Mouse (Mus musculus) testis, postnatal 10 days (tissue): ENCODE measurements around the gene Cdca5.

Experiments
- DNase-seq: peaks from one replicate; pipeline ENCODE4 v3.0.0; 2021; ENCODE audit warnings: low spot score

The Cdca5 gene

DNA sequence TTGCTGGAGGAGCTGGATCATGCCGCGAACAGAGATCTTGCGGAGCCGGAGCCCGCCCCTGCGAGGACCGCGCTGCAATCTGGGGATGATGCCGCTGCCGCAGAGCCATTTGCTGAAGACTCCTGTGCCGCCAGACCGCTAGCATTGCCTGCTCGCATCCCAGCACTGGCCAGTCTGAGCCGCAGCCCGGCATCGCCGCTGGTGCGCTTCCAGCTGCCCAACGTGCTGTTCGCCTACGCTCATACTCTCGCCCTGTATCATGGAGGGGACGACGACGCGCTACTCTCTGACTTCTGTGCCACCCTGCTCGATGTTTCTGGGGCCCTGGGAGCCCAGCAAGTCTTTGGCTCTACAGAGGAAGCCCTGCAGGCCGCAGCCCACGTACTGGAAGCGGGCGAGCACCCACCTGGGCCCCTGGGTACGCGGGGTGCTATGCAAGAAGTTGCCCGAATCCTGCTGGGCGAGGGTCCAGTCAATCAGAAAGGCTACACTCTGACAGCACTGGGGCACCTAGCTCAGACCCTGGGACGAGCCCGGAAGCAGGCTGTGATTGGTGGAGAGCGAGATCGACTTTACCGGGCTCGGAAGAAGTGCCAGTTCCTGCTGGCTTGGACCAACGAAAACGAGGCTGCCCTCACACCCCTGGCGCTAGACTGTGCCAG is 23.0 kb upstream of the Cdca5 start:
- no peak for DNase-seq

DNA sequence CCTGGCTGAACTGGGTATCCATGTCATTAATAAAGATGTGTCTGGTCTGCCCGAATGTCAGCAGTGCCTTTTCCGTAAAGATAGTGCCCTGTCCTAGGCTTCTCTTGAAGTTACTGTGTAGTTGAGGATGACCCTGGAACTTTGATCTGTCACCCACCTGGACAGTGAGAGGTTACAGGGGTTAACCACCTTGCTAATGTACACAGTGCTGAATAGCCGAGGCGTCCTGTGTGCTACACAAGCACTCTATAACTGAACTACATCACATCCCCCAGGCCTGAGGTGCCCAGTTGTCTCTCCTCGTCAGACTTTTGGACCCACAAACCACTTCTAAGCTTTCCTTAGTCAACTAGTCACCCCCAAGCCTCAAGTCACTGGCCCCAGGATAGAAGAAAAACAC is 22.4 kb upstream of the Cdca5 start:
- no peak for DNase-seq

DNA sequence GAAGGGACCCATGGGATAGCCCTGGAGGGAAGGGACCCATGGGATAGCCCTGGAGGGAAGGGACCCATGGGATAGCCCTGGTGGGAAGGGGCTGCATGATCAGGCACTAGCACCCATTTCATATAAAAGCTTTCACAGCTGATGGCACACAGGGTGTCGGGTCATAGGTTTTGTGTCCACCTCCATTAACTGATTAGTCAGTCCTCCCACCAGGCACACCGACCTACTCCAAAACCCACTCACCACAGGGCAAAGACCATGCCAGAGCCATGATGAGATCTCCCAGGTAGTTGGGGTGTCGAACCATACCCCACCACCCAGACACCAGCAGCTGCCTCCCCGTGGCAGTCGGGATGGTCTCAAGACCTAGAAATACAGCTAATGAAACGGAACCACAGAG is 21.7 kb upstream of the Cdca5 start:
- DNase-seq, result no peak

DNA sequence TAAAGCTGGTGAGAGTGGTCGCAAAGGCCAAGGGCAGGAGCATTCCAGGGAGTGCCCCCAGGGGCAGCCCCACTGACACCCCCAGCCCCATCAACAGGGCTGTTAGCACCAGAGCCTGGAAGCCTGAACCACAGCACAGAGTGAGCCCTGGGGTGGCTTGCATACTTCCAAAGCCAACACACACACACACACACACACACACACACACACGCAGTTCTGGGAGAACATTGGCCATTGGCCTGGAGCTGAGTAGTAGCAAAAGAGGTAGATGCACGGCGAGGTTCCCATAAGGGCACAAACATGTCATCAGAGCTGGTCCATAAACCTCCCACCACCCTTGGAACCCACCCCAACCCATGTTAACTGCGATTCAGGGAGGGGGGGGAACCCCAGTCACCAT is 18.2 kb upstream of the Cdca5 start:
- DNase-seq, result no peak

DNA sequence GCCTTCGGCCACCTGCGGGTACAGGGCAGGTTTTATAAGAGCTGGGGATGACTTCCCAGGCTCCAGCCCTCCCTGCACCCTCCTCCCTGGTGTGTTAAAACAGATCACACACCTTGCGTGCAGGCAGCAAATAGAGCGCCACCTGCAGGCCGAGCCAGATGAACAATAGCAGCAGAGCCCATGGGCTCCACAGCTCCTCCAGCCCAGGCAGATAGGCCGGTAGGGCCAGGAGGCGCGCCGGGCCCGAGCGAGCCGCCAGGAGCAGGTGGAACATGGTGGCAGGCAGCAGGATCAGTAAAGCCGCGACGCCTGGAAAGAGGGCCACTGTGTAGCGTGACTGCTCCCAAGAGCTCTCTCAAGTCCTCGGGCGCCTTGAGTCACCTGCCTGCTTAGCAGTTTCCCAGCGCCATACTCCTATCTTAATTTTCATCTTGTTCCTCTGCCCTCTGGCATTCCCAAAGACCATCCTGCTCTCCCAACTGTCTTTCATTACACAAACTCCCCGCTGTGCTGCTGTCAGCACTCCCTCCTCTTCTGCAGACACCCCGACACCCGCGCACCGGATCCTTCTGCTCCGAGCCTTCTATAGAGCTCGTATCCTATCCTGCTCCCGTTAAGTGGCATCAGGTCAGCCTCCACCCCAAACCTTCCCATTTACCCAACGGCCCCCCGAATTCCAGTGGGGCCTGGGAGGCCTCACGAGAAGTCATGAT is 17.6 kb upstream of the Cdca5 start:
- peak; percentile 90 for DNase-seq

DNA sequence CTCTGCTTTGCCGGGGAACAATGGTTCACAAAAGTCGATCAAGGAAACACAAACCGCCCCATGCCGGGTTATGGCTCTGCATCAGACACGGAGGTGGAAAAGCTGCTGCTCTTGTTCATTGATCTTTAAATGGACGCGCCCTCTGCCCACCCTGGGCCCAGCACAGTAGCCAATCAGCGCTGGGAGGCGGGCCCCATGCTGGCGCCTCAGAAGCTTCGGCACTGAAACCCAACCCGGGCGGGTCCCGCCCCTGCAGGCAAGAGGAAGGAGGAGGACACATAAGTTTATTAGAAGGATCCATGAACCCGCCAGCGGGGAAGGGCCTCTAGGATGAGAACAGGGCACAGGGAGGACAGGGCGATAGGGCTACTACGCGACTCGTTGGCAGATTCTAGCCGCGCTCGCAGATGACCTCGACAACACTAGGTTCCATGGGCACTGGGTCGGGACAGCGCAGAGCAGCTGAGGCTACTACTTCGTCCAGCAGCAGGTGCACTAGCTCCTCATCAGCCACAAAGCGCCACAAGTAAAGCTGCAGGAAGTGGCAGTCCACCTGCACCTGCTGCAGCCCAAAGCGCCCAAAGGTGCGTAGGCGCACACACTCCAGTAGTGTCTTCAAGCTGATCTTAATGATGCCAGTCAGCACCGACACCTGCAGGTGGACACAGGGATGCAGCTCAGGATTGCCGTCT is 16.9 kb upstream of the Cdca5 start, which contains the start of gene Tm7sf2:
Tm7sf2 (minus strand) TSS at position 650 of the 692 bp plus-strand sequence.
- DNase-seq, result peak; percentile 89

DNA sequence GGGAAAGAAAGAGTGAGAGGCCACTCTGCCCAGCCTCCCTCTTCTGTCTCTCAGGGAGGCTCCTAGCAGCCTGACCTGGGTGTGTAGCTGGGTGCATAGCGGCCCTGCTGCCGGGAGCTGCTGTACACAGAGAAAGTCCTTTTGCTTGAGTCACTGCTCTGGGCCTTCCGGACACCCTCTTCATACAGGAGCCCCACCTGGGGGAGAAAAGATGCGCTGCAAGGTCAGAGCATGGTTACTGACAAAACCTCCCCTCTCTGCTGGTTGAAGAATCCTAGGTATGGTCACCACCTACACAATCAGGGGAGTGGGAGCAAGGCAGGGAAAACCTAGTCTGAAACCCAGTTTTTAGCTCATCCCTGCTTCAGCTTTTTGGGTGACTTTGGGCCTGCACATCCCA is 15.8 kb upstream of the Cdca5 start:
- DNase-seq, result no peak

DNA sequence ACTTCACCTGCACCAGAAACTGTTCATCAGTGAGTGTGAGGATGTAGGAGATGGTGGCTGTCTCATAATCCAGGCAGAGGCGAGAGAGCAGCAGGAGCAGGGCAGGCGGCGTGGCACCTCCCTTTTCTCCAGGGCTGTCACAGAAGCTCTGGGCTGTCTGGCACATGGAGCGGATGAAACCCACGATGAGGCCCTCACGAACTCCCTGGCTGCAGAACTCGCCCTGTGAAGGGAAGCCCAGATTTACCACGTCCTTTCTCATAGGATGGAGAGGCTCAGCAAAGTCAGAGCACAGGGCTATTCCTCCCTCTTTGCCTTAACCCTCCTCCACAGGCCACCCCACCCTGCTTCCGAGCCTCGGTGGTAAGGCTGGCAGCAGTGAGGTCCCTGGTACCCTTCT is 14.9 kb upstream of the Cdca5 start:
- DNase-seq, result no peak

DNA sequence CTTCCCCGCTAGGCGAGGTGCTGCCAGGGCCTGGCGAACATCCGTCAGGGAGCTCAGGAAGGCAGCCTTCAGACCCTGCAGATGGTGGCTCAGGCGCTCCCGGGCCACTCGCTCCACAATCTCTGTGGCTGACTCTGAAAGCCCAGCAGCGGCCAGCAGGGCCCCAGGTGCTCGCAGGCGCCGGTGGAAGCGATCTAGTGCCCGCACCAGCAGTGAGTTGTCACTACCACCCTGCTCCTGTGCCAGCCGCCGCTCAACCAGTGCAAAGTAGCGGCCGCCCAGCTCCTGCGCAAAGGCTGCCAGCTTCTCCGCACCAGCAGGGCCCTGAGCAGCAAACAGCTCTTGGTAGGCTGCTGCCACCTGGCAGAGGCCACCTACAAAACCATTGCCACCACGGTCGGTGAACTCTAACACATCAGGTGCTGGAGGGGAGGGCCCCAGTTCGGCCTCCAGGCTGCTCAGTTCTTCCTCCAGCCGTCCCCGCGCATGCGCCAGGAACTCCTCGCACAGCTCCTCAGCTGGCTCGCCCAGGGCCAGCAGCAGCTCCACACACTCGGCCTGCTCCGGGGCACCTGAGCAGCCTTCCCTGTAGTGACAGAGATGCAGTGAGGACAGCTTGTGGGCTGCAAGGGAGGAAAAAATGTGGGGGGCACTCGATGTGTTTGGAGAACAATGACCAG is 14.1 kb upstream of the Cdca5 start:
- DNase-seq, result no peak

DNA sequence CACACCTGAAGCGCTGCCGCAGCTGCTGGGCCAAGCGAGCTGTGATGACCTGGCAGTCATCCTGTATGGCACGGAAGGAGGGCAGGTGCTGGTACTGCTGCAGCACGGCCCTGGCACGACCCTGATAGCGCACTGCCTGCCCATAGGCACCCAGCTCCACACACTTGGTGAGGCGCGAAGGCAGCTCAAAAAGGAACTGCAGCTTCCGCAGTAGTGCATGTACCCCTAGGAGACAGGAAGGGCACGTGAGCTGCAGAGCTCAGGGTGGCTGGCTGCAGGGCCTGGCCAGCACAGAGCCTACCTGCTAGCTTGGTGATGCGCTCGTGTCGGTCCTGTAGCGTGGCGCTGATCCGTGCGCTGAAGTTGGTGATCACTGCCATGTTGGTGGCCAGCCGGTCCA is 13.5 kb upstream of the Cdca5 start:
- no peak for DNase-seq

DNA sequence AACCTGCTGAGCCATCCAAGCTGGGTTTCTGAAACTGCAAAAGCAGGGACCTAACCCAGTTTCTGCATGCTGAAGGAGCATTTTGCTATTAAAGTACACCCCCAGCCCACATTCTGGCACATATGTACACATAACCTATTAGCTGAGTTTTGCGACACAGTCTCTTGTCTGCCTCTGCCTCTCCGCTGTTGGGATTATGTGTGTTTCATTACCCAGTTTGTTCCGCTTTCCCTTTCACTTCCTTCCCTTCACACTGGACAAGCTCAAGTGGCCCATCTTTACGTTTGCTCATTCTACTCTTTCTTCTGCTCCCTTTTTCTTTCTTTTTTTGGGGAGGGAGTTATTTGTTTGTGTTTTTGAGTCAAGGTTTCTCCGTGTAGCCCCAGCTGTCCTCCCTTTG is 10.9 kb upstream of the Cdca5 start:
- no peak for DNase-seq

DNA sequence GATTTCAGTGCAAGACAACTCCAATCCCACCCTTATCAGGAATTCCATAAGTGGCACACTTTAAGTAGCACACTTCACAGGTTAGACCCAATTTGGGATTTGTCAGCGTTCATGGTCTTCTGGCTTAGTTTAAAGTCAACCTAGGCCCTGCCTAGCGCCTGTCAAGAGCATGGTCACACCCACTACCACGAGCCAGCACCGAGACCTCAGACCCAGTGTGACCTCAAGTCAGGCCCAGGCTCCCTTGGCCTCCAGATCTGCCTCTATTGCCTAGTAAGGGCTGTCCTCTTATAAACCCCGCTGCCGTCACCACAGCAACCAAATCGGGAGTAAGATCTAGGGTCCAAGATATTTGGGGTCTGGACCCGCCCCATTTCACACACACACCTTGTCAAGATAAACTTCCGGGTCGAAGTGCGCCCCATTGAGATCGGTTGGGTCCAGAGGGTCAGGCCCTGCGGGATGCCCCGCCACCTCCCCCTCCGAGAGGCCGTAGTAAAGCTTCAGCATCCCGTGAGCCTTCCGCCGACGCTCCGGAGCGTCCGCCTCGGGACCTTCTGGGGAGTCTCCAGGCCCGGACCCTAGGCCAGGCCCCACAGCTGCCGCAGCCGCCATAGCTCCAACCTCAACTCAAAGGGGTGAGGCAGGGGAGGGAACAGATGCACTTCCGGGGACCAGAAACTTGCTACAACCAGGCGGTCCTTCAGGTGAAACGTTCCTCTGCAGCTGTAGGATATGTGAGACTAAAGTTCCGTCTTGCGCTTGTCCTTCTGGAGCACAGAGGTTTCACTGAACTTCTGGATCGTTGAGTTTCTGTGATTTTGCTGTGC is 8.0 kb upstream of the Cdca5 start, which contains the start of gene Vps51:
Vps51 (minus strand) TSS at position 668 of the 830 bp plus-strand sequence.
- DNase-seq, result peak; percentile 84

DNA sequence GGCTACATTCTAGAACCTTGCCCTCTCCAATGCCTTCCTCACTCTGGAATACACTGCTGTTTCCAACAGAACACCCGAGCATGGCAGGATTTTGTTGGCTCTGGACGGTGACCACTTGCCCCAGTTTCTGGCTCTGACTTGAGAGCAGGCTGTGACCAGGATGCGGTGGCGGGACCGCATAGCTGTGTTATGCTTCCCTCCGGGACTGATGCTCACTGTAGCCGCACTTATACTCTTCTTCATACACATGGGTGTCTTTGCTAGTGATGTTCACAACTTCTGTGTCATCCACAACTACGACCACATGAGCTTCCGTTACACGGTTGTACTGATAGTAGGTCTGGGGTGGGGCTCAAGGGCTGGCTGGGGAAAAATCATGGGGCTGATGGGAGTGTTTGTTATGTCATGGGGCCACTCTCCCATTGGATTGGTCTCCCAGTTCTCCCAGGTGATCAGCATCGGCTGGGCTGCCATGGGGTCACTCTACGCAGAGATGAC is 4.8 kb upstream of the Cdca5 start, which contains the start of gene Tmem262:
Tmem262 (plus strand) TSS at position 51 of the 498 bp plus-strand sequence.
- DNase-seq, result no peak

DNA sequence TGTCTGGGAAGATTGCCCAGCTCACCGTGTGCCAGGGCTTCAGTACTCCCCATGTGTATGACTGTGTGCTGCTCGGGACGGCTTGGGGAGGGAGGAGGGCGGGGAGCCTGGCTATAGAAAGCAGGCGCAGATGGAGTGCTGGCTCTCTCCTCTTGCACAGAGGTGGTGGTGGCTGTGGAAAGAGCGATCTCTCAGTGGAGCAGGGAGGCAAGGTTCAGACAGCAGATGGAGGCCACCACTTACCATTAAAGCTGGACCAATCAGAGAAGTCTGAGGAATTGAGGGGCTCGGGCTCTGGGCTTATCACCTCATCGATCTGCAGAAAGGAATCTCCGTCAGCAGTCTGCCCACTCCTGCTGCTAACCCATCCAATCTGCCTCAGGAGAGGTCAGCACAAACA is 2.6 kb upstream of the Cdca5 start, which contains the start of gene Gm28374:
Gm28374 (minus strand) TSS at position 101 of the 400 bp plus-strand sequence.
- DNase-seq, result no peak

DNA sequence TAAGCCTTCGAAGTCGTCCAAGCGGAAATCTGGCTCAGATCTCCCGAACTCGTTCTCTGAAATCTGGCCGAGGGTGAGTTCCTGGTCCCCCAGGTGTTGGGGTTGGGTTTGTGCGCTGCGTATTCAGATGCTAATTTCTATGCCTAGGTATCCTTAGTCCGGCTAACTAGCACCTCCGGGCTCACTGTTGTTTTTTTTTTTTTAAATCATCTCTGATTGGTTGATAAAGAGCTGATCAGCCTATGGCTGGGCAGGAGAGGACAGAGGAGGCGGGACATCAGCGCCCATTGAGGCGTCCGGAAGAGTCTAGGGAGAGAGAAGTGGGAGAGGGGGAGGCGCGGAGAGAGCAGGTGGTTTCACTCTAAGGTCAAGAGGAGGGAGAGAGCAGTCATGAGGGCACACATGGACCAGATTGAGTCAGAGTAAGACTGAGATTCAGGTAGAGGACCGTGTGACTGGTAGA is 665 bp downstream of the Cdca5 start:
- peak; percentile 67 for DNase-seq

DNA sequence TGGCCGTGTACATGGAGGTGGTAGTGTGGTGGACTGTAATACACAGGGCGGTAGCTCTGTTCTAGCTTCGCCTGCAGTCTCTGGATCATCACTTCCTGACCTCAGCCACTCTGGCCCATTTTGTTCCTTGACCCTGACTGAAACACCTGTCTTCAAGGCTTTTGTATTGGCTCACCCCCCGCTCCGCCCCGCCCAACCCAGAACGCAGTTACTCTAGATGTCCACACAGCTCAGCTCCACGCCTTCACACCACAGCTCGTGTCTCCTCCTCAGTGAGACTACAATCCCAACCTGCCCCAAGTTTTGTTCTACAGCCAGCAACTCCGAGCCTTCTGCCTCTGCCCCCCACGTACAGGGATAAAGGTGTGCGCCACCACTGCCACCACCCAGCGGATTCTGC is 4.1 kb downstream of the Cdca5 start:
- DNase-seq, result no peak

DNA sequence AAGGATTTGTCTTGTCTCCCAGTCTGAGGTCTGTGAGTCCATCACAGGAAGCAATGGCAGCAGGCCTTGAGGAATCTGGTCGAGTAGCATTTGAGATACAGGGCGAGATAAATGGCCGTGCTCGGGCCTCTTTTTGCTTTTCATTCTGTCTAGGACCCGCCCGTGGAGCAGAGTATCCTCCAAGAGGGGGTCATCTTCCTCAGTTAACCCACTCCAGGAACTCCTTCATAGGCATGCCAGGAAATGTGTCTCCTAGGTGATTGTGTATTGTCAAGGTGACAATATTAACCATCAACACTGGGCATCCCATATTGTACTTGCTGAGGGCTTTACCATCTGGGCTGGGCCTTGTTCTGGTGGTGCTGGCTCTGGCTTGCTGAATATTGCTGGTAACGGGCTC is 9.3 kb downstream of the Cdca5 start, which contains the start of gene AC131692.1:
AC131692.1 (plus strand) TSS at position 301 of the 400 bp plus-strand sequence.
- no peak for DNase-seq

DNA sequence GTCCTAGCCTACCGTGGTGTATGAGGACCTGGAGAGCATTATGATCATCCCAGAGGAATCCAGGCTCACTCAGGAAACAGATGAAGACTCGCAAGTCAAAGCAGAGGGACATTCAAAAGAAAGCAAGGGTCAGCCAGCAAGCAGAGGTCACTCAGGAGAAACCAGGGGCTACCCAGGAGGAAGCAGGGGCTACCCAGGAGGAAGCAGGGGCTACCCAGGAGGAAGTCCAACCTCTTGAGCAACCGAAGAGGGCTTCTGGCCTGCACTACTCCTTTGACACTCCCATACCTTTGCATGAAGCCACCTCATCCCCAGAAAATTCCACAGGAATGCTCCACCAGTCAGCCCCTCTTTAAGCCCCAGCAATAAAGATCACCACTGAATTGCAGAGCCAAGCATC is 13.1 kb downstream of the Cdca5 start:
- DNase-seq, result no peak

DNA sequence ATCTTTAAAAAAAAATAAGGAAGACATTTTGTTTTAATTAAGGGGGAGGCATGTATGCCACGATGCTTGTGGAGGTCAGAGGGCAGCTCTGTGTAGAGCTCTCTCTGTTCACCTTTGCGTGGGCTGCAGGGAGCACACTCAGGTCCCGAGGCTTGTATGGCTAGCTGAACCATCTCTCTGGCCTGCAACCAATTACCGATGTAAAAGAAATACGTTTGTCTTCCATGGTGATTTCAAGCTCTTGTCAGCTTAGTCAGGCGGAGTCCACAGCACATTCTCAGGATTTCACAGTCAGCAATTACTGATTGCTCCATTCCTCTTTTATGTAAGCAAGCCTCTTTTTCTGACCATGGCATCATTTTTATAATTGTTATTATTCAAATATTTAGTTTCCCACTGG is 16.4 kb downstream of the Cdca5 start:
- DNase-seq, result no peak

DNA sequence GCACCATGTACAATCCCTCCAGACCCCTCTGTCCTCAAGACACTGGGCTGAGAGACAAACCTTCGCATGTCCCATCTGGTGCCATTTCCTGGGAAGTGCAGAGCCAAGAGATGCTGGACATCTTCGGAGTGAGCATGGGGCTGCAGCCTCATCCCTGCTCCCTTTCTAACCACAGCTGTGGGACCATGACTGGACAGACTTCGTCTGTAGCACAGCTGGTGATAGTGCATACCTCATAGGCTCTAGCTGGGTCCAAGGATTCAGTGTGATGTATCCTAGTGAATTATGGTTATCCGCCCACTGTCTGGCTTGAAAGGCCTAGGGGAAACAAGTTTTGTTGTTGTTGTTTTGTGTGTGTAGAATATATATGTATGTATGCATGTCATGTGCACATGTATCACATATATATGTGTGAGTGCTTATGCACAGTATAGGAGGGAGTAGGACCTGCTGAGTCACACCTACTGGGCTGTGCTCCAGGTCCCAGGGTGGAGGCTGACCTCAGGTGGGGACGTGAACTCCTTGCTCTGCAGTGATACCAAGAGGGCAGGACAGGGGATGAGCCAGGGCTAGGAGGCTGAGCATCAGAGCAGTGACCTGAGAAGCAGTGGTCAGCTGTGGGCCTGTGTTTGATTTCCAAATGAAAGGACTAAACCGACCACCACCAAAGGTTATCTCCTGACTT is 17.5 kb downstream of the Cdca5 start:
- no peak for DNase-seq
